Mouse (Mus musculus) neutrophil, adult 65 days (primary cell): Measurements from ENCODE around the gene Alyref2. TPM values are rescaled to one million over a fixed set of nuclear protein-coding genes. Genes with fewer than 3 reads are reported as not detected.

ENCODE experiments used
- total RNA-seq: library from RNA; stranded (reverse); gene quantifications from 2 replicates; pipeline ENCODE4 v1.2.4, GENCODE M21; 2023

The Alyref2 gene
- total RNA-seq, result 6.1 and 6.8 TPM in 2 replicates

DNA sequence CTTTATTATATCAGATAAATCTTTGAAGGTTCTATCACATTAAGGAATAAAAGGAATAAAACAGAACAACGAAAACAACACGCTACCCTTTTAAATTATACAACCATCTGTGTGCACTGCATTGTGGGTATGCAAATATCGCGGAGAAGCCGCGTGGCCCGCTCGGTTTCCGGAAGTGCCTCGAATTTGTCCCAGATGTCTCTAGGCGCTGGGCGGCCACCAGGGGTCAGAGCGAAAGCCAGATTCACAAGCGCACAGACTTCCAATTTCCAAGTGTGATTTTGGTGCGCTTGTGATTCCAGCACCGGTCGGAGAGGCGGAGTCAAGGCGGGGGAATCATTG, at the start of gene Alyref2:
Alyref2 (plus strand) TSS at position 229 of the 342 bp plus-strand sequence.

DNA sequence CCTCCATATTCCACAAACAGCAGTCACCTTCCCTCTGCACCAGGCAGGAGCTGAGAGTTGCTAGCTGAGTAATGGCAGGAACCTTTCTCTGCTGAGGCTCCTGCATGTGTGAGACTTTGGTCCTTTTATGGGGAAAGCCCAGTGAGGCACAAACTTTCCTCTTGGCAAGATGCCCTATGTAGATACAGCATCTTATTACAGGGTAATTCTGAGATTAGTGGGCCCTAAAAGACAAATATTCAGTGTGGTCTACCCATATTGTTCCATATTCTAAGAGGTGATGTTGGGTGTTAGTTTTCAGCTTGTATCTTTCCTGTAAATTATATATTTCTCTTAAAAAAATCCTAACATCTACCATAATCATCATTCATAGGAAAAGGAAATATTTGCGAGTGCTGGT, 31.9 kb downstream of the Alyref2 start, which contains the start of gene Itln1:
Itln1 (minus strand) TSS at position 101 of the 400 bp plus-strand sequence.

Other genes starting within 250 kb of the Alyref2 start
- 115 and 168 TPM in 2 replicates for gene B4galt3, start 233.2 kb upstream of the Alyref2 start, total RNA-seq
- 64.8 and 86.5 TPM in 2 replicates for gene Ppox, start 222.3 kb upstream of the Alyref2 start, total RNA-seq
- gene Usp21, start 215.5 kb upstream of the Alyref2 start, total RNA-seq, result 27.7 and 31.0 TPM in 2 replicates
- 40.6 and 41.8 TPM in 2 replicates for gene Ufc1, start 208.5 kb upstream of the Alyref2 start, total RNA-seq
- gene Dedd, start 174.3 kb upstream of the Alyref2 start, total RNA-seq, result 17.9 and 25.5 TPM in 2 replicates
- 15.9 and 16.3 TPM in 2 replicates for gene Nit1, start 157.8 kb upstream of the Alyref2 start, total RNA-seq
- 39.2 and 40.6 TPM in 2 replicates for gene Pfdn2, start 157.8 kb upstream of the Alyref2 start, total RNA-seq
- not detected in 2 replicates for gene Klhdc9, start 142.7 kb upstream of the Alyref2 start, total RNA-seq
- gene Nectin4, start 133.4 kb upstream of the Alyref2 start, total RNA-seq, result 1.1 and 1.6 TPM in 2 replicates
- 268 and 358 TPM in 2 replicates for gene Arhgap30, start 114.5 kb upstream of the Alyref2 start, total RNA-seq
- gene Usf1, start 92.2 kb upstream of the Alyref2 start, total RNA-seq, result 111 and 118 TPM in 2 replicates
- gene Tstd1, start 84.6 kb upstream of the Alyref2 start, total RNA-seq, result 1.6 and 2.3 TPM in 2 replicates
- gene F11r, start 65.9 kb upstream of the Alyref2 start, total RNA-seq, result 1.2 TPM in 2 replicates
- gene Itln1, start 31.8 kb downstream of the Alyref2 start, total RNA-seq, result not detected in 2 replicates
- gene Cd244a, start 55.7 kb downstream of the Alyref2 start, total RNA-seq, result 9.8 and 13.7 TPM in 2 replicates
- gene Ly9, start 103.9 kb downstream of the Alyref2 start, total RNA-seq, result 11.8 and 14.7 TPM in 2 replicates
- gene Slamf7, start 149.6 kb downstream of the Alyref2 start, total RNA-seq, result 2.4 TPM in 2 replicates
- 45.1 and 49.0 TPM in 2 replicates for gene Cd48, start 178.5 kb downstream of the Alyref2 start, total RNA-seq